Mouse (Mus musculus) hindbrain, embryonic 16.5 days (tissue): ENCODE data around the gene Flrt3. TPM values are rescaled to one million over a fixed set of nuclear protein-coding genes. Genes with fewer than 3 reads are reported as not detected.

Experiments
- ATAC-seq: fragments of 200-750 bp; cut with Nextera tagmentation; 2 replicates; pipeline ENCODE4 v1.8.0; 2017; ENCODE audit warnings: moderate TSS enrichment, moderate library complexity
- H3K27ac ChIP-seq: fragments of 300-500 bp; sonication (generic); 2 replicates; pipeline ENCODE4 v1.5.1; 2014; ENCODE audit warnings: low read depth, mild to moderate bottlenecking, control low read depth, low read length, moderate library complexity
- H3K27me3 ChIP-seq: fragments of 300-500 bp; sonication (generic); replicated peaks from 2 replicates; pipeline ENCODE4 v1.6.1; 2014; ENCODE audit warnings: low read length; ENCODE audit not compliant: control insufficient read depth, insufficient read depth
- H3K36me3 ChIP-seq: fragments of 300-500 bp; sonication (generic); 2 replicates; pipeline ENCODE4 v1.6.1; 2014; ENCODE audit warnings: mild to moderate bottlenecking, low read length, moderate library complexity, mixed read lengths; ENCODE audit not compliant: control insufficient read depth, insufficient read depth
- H3K4me1 ChIP-seq: fragments of 300-500 bp; sonication (generic); 2 replicates; pipeline ENCODE4 v1.6.1; 2014; ENCODE audit warnings: low read depth, low read length; ENCODE audit not compliant: control insufficient read depth, insufficient read depth
- H3K4me2 ChIP-seq: fragments of 300-500 bp; sonication (generic); 2 replicates; pipeline ENCODE4 v1.6.1; 2014; ENCODE audit warnings: mild to moderate bottlenecking, low read length, control low read depth, moderate library complexity
- H3K4me3 ChIP-seq: fragments of 300-500 bp; sonication (generic); 2 replicates; pipeline ENCODE4 v1.5.1; 2014; ENCODE audit warnings: mild to moderate bottlenecking, low read length, control low read depth, moderate library complexity
- H3K9ac ChIP-seq: fragments of 300-500 bp; sonication (generic); 2 replicates; pipeline ENCODE4 v1.6.1; 2014; ENCODE audit warnings: low read depth, mild to moderate bottlenecking, control low read depth, low read length, moderate library complexity
- H3K9me3 ChIP-seq: fragments of 300-500 bp; sonication (generic); 2 replicates; pipeline ENCODE4 v1.6.1; 2014; ENCODE audit warnings: mild to moderate bottlenecking, low read length, moderate library complexity; ENCODE audit not compliant: control insufficient read depth
- WGBS: fragments of 180-500 bp; shearing (Covaris S2); extraction: QIAGEN DNeasy Blood & Tissue Kit; methylation state at CpG from one replicate; pipeline ENCODE4 v1.1.7; 2014; 5-methylcytosine and 5-hydroxymethylcytosine counted together
- polyA plus RNA-seq: library from polyadenylated mRNA; unstranded; fragments of >200 nt; fragmentation: Nextera tagmentation; extraction: Ambion mirVana; gene quantifications from 2 replicates; pipeline ENCODE4 v1.2.1, GENCODE M21; 2015

Gene Flrt3
- polyA plus RNA-seq, 1 experiment from 2014 or later: 31.6 TPM

DNA sequence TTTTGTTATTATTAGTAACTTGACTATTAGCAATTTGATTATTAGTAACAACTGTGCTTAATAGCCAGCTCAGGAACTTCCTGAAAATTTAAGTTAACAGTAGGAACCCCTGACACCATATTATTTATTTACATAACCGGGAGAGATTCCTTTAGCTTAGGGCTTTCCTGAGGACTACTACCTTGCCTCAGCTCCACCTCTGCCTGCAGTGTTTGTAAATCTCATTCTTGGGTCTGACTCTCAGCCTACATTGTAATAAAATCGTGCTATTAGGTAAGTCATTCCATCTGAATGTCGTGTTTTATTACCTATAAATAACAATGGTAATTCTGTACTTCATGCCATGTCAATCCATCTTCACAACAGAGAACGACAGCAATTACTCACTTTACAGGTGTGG lies 21.2 kb upstream of the Flrt3 start:
- Histone ChIP-seq H3K27ac (no peak overlapping the region), H3K9me3 (no peaks in the 10 kb centered on the region), H3K4me3 (no peak overlapping the region), H3K27me3 (no peaks in the 10 kb centered on the region), H3K4me2 (no peak overlapping the region), H3K9ac (no peak overlapping the region), H3K4me1 (no peaks in the 10 kb centered on the region), H3K36me3 (no peaks in the 10 kb centered on the region)
- ATAC-seq: no peak
- 75% methylated on average over 4 of the region's 4 CpGs for WGBS

DNA sequence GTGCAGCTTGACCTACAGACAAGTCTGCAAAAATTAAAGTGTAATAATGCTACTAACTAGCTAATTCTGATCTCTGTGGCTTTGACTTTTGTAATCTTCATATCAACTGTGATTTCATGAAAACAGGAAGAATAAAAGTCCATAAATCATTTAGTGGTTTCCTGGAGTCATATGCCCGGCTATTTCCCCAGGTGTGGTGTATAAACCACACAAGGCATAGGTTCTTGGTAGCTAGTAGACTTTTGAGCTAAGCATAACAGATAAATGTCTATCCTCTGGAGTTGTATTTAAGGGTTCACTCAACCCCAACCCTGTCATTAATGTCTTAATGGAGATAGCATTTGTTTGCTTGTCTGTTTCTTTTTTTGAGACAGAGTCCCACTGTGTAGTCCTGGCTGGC lies 20.1 kb upstream of the Flrt3 start:
- no peak for ATAC-seq
- Histone ChIP-seq H3K36me3 (no peaks in the 10 kb centered on the region), H3K4me3 (no peak overlapping the region), H3K4me1 (no peaks in the 10 kb centered on the region), H3K9ac (no peak overlapping the region), H3K27ac (no peak overlapping the region), H3K4me2 (no peak overlapping the region), H3K27me3 (no peaks in the 10 kb centered on the region), H3K9me3 (no peaks in the 10 kb centered on the region)
- WGBS: 91% methylated on average over 1 of the region's 1 CpGs

DNA sequence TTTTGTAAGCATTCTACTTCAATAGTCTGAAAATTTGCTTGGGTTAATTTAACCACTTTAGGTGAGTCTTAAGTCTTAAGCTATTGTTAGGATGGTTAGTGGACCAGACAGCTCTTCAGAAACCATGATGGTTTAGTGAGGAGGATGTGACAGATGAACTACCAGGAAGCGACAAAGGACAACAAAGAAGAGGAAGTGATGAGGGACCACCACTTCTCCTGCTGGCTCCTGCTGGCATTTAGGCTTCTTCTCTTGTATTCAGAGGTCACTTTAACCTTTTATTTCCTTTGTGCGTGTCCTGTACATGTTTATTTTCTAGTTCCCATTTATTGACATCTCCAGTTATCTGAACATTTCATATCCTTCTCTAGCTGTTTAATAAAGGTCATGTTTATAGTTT lies 19.6 kb upstream of the Flrt3 start:
- Histone ChIP-seq H3K9ac (no peak overlapping the region), H3K4me2 (no peak overlapping the region), H3K4me3 (no peak overlapping the region), H3K27ac (no peak overlapping the region), H3K36me3 (no peaks in the 10 kb centered on the region), H3K27me3 (no peaks in the 10 kb centered on the region), H3K4me1 (no peaks in the 10 kb centered on the region), H3K9me3 (no peaks in the 10 kb centered on the region)
- no peak for ATAC-seq
- 81% methylated on average over 2 of the region's 2 CpGs for WGBS

DNA sequence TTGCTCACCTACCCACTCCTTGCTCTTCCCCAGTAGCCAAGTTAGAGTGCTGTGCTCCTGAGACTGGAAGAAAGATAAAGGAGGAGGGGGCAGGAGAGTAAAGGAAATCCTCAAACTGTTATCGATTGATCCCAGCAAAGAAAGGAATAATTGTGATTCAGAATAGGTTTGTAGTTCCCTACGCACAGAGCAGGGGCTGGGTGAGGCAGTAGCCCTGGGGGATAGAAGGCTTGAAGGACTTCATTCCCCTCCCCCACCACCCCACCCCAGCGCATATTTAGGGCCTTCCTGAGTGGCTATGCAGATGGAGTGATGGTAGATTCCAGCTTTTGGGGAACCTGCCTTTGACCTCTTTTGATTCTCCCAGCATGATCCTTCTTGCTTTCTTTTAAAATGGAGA lies 5.5 kb upstream of the Flrt3 start:
- H3K4me2 ChIP-seq: no peak overlapping the region
- 26% methylated on average over 3 of the region's 3 CpGs for WGBS
- H3K4me3 ChIP-seq: no peak overlapping the region
- no peak overlapping the region for H3K9ac ChIP-seq
- no peaks in the 10 kb centered on the region for H3K36me3 ChIP-seq
- no peaks in the 10 kb centered on the region for H3K9me3 ChIP-seq
- no peak overlapping the region for H3K27ac ChIP-seq
- H3K27me3 ChIP-seq: no peaks in the 10 kb centered on the region
- no peak for ATAC-seq
- no peaks in the 10 kb centered on the region for H3K4me1 ChIP-seq

DNA sequence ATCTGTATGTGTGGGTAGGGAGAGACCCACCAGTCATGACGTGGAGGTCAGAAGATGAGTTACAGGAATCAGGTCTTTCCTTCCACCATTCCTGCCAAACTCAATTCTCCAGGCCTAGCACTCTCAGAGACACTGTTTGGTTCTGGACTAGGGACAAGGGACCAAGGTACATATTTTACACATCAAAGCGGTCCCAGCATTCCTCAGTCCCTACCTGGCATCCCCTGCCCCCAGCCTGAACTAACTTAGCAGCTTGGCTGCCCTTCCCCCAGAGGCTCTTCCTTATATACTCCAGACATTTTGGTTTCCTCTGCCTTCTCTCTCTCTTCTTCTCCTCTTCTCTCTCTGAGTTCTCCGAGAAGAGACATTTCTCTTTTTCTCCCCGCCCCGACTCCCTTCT lies 2.2 kb upstream of the Flrt3 start:
- no peaks in the 10 kb centered on the region for H3K4me1 ChIP-seq
- ATAC-seq: no peak
- 77% methylated on average over 5 of the region's 5 CpGs for WGBS

DNA sequence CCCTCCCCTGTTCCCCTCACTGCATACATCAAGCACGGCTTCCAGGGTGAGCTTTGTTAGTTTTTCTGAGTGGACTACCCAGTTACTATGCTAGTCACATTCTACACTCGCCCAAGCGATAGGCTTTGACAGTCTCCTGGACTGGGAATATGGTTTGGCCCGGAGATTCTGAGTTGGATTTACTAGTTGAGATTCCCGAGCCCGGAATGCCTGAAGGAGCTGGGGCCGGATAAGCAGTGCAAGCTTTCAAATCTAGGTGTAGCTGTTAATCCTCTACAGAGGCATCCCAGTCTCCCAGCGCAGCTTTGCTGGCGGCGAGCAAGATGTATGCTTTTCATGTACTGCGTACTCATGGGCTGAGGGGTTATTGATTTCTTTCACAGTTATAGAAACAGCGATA lies 812 bp downstream of the Flrt3 start:
- Histone ChIP-seq H3K27me3 (no peaks in the 10 kb centered on the region), H3K9ac (peak overlapping the region; percentile 74), H3K9me3 (no peaks in the 10 kb centered on the region), H3K4me3 (peak overlapping the region; percentile 49), H3K4me1 (peaks cover 8% of the 10 kb centered on the region), H3K36me3 (no peaks in the 10 kb centered on the region), H3K27ac (peak overlapping the region; percentile 82), H3K4me2 (peak overlapping the region; percentile 65)
- WGBS: under 1% methylated on average over 12 of the region's 12 CpGs
- peak; percentile 58 for ATAC-seq

More for the DNA sequence above, 2.2 kb upstream of the Flrt3 start:
- no peak overlapping the region for H3K9ac ChIP-seq
- H3K4me2 ChIP-seq: no peak overlapping the region
- no peak overlapping the region for H3K27ac ChIP-seq
- no peaks in the 10 kb centered on the region for H3K9me3 ChIP-seq
- H3K4me3 ChIP-seq: no peak overlapping the region
- H3K36me3 ChIP-seq: no peaks in the 10 kb centered on the region
- H3K27me3 ChIP-seq: no peaks in the 10 kb centered on the region

DNA sequence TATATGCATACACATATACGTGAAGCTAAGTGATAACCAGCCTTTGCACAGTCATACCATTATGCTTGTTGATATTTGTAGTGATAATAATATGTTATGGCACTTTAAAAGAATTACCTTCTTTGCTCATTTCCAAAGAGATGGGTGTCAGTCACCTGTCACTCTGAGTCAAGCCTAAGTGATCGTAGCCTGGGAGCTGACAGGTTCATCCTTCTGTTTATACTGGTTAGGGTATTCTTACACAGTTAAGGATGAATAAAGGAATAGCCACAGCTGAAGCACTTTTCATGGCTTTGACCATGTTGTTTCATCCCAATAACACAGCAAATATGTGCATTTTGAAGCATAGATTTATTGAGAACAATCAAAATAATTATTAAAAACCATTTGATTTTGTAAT lies 1.5 kb downstream of the Flrt3 start:
- H3K4me1 ChIP-seq: peaks cover 9% of the 10 kb centered on the region
- WGBS: 21% methylated on average over 2 of the region's 2 CpGs
- peak overlapping the region; percentile 65 for H3K4me2 ChIP-seq
- H3K9me3 ChIP-seq: no peaks in the 10 kb centered on the region
- no peaks in the 10 kb centered on the region for H3K36me3 ChIP-seq
- H3K9ac ChIP-seq: peak overlapping the region; percentile 63
- ATAC-seq: no peak
- no peaks in the 10 kb centered on the region for H3K27me3 ChIP-seq
- no peak overlapping the region for H3K27ac ChIP-seq
- peak overlapping the region; percentile 49 for H3K4me3 ChIP-seq

DNA sequence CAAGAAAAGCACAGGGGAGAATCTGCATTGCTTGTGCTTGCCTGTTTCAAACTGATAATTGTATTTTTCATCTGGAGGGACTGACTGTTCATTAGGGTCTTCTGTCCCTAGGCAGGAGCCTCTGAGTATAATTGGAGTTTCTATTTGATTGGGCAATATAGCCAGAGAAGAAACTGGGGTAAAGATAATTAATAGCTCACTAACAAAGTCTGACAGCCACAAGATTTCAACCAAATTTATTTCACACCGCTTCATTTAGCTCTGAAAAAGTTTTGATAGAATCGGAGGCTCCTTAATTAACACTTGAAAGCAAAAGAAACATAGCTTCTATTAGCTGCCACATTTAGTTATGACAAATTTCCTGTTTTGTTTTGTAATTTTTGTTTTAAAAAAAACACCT lies 2.2 kb downstream of the Flrt3 start:
- Histone ChIP-seq H3K9me3 (no peaks in the 10 kb centered on the region), H3K27me3 (no peaks in the 10 kb centered on the region), H3K36me3 (no peaks in the 10 kb centered on the region), H3K9ac (peak overlapping the region; percentile 59), H3K4me3 (peak overlapping the region; percentile 43), H3K4me1 (peaks cover 9% of the 10 kb centered on the region), H3K27ac (peak overlapping the region; percentile 51), H3K4me2 (peak overlapping the region; percentile 61)
- ATAC-seq: no peak
- WGBS: 13% methylated on average over 2 of the region's 2 CpGs

DNA sequence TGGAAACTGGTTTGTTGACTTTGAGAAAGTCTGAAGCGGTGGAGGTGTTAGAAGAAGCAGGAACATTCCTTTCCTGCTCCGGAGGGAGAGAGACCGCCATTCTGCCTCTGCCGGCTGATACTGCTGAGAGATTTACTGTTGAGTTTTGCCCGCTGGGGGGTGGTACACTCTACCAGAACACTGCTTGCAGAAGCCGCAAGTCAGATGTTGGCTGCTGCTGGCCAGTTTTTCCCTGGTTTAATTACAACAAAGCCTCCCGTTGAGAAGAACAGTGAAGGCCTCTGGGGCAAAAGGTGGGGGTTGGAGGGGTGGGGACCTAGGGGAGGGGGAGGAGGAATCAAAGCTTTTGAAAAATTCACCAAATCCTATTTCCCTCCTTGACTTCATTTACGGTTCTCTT lies 3.0 kb downstream of the Flrt3 start:
- Histone ChIP-seq H3K4me2 (peak overlapping the region; percentile 61), H3K27ac (peak overlapping the region; percentile 51; the same call in 1 of the 2 replicates), H3K36me3 (no peaks in the 10 kb centered on the region), H3K4me3 (peak overlapping the region; percentile 43), H3K9ac (peak overlapping the region; percentile 59), H3K9me3 (no peaks in the 10 kb centered on the region), H3K4me1 (peaks cover 9% of the 10 kb centered on the region), H3K27me3 (no peaks in the 10 kb centered on the region)
- WGBS: 2% methylated on average over 8 of the region's 8 CpGs
- peak; percentile 66 for ATAC-seq
